Mouse (Mus musculus): ENCODE measurements around the gene Large1. TPM values are rescaled to one million over a fixed set of nuclear protein-coding genes. Genes with fewer than 3 reads are reported as not detected.
A peak's percentile ranks its signal among the peaks of the same experiment; 100 is the strongest.

The Large1 gene
- polyA plus RNA-seq, 1 experiment: 8.3 TPM

DNA sequence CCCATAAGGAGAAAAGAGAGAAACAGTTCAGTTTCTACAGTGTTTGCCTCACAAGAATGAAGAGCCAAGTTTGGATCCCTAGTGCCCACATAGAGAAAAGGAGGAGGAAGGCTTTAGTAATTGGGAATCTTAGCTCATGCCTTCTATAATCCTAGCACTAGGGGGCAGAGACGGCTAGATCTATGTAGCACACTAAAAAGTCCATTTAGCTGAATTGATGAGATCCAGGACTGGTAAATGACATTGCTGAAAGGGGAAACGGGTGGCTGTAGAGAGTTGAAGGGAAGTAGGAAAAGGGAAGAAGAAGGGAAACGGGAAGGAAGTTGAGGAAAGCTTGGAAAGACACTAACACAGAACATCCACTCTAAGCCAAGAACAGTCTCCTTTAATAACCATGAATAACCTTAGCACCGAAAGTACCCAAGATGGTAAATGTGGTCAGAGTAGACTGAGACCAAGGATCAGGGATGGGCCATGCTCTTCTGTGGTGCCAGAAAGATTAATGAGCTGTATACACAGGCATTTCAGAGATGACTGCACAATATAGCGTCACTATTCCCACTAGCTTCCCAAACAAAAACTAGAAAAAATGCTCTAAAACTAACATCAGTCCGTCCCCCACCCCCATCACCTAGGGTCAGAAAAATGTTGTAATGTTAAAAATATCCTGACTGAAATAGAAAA, 119.8 kb downstream of the Large1 start:
- peaks cover 3% of the 10 kb centered on the region; the same call in 1 of the 2 replicates for H3K4me1 ChIP-seq (ENCODE audit: control insufficient read depth, insufficient read depth, low read length)
- no peaks in the 10 kb centered on the region for H3K27me3 ChIP-seq (replicated peaks; ENCODE audit: control insufficient read depth, insufficient read depth, low read length)
- WGBS: 37% methylated on average over 6 of the region's 6 CpGs
- no peak overlapping the region for H3K4me3 ChIP-seq (ENCODE audit: insufficient read depth, low read depth, low read length)
- H3K27ac ChIP-seq (ENCODE audit: insufficient read depth, low read depth, low read length): no peak overlapping the region
- no peaks in the 10 kb centered on the region for H3K36me3 ChIP-seq (ENCODE audit: control insufficient read depth, insufficient read depth, low read length)
- peak; percentile 66 for DNase-seq
- TF ChIP-seq POLR2A (IDR thresholded peaks at IDR 0.05; ENCODE audit: low read depth, low read length): no peak
- TF ChIP-seq CTCF (conservative IDR thresholded peaks at IDR 0.05; ENCODE audit: insufficient read depth, insufficient read length, low read depth, low read length): 0 out of 2 replicates have a peak, but pooled peaks have one; percentile 16

DNA sequence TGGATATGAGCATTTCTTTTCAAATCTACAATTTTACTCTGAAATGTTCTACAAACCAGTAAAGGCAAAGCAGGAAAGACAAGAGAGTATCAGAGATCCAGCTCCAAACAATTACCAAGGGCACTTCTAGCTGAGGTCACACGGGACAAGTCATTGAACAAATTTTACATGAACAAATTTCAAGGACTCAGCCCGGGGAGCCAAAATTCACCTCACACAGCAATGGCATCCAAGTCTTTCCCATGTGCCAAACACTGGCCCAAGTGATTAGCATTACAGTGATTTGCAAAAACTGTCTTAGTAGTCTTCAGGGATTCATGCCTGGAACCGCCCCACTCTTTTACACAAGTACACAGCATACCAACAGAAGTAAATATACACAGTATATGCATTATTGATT, 126.5 kb downstream of the Large1 start:
- no peaks in the 10 kb centered on the region for H3K4me1 ChIP-seq (ENCODE audit: control insufficient read depth, insufficient read depth, low read length)
- no peak for DNase-seq
- H3K27ac ChIP-seq (ENCODE audit: insufficient read depth, low read depth, low read length): no peak overlapping the region
- 91% methylated on average over 3 of the region's 3 CpGs for WGBS
- H3K27me3 ChIP-seq (replicated peaks; ENCODE audit: control insufficient read depth, insufficient read depth, low read length): no peaks in the 10 kb centered on the region
- TF ChIP-seq POLR2A (IDR thresholded peaks at IDR 0.05; ENCODE audit: low read depth, low read length): no peak
- H3K36me3 ChIP-seq (ENCODE audit: control insufficient read depth, insufficient read depth, low read length): no peaks in the 10 kb centered on the region
- H3K4me3 ChIP-seq (ENCODE audit: insufficient read depth, low read depth, low read length): no peak overlapping the region

DNA sequence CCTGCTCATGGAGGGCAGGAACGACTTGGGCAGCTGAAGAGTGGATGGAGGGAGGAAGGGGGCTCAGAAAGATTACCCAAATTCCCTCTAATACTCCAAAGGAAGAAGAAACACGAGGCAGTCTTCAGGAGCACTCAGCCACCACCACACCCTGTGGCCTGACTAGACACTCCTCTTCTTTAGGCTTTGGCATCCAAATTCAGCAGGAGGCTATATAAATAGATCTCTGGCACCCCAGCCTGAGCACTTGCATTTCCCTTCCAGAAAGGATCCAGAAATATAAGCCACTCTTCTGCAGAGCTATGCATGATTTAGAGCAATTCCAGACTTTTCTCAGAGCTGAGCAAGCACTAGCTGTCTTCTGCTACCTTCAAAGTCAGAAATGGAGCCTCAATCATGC, 127.7 kb downstream of the Large1 start:
- no peak overlapping the region for H3K4me3 ChIP-seq (ENCODE audit: insufficient read depth, low read depth, low read length)
- whole genome bisulfite sequencing: 62% methylated on average over 2 of the region's 2 CpGs
- no peaks in the 10 kb centered on the region for H3K36me3 ChIP-seq (ENCODE audit: control insufficient read depth, insufficient read depth, low read length)
- H3K4me1 ChIP-seq (ENCODE audit: control insufficient read depth, insufficient read depth, low read length): no peaks in the 10 kb centered on the region
- TF ChIP-seq CTCF (conservative IDR thresholded peaks at IDR 0.05; ENCODE audit: insufficient read depth, insufficient read length, low read depth, low read length) (no peak), POLR2A (IDR thresholded peaks at IDR 0.05; ENCODE audit: low read depth, low read length) (no peak)
- no peaks in the 10 kb centered on the region for H3K27me3 ChIP-seq (replicated peaks; ENCODE audit: control insufficient read depth, insufficient read depth, low read length)
- no peak for DNase-seq
- no peak overlapping the region for H3K27ac ChIP-seq (ENCODE audit: insufficient read depth, low read depth, low read length)

DNA sequence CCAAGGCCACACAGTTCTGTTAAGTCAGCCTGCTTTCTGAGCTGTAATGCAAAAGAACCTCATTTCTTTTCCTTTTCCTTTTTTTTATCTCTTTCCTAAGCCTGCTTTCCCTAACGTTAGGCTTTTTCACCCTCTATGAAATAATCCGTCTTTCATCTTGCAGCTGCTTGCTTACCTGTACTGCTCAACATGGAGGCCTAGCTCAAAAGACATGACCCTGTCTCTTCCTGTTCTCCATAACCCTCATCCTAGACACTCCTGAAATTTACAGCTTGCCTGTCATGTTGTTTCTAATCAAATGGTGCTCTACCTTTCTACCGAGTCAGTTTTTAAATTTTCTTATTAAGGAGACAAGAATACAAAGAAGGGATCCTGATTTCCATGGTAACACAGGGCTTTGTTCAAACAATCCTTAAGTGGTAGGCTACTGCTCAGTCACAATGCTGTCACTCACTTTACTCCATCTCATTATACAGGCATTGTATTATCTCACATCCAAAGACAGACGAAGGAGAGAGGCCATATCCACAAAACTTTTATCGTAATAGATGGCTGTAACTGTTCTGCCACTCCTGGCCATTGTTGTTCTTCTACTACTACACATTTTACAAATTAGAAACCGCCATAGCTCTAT, 134.0 kb downstream of the Large1 start:
- TF ChIP-seq POLR2A (IDR thresholded peaks at IDR 0.05; ENCODE audit: low read depth, low read length) (no peak), CTCF (conservative IDR thresholded peaks at IDR 0.05; ENCODE audit: insufficient read depth, insufficient read length, low read depth, low read length) (no peak)
- Histone ChIP-seq H3K4me1 (ENCODE audit: control insufficient read depth, insufficient read depth, low read length) (no peaks in the 10 kb centered on the region), H3K4me3 (ENCODE audit: insufficient read depth, low read depth, low read length) (no peak overlapping the region), H3K27ac (ENCODE audit: insufficient read depth, low read depth, low read length) (no peak overlapping the region), H3K36me3 (ENCODE audit: control insufficient read depth, insufficient read depth, low read length) (no peaks in the 10 kb centered on the region), H3K27me3 (replicated peaks; ENCODE audit: control insufficient read depth, insufficient read depth, low read length) (no peaks in the 10 kb centered on the region)
- 88% methylated on average over 6 of the region's 6 CpGs for WGBS
- DNase-seq: no peak

DNA sequence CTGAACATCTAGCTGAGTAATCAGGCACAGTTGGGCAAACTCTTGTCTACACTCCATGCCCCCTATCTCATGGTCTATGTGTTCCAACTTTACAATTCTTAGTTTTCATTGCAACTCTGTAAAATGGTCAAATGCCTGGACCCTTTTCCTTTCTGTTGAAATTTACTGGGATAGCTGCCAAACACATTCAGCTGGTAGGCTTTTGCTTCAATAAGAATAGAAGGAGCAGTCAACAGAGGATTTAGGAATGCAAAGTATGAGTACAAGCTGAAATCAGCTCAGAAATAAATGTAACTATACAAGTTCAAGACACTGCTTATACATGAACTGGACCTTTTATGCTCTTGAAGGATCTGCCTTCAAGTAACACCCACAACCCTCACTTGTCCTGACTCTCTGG, 146.5 kb downstream of the Large1 start:
- Histone ChIP-seq H3K27ac (ENCODE audit: insufficient read depth, low read depth, low read length) (no peak overlapping the region), H3K4me1 (ENCODE audit: control insufficient read depth, insufficient read depth, low read length) (no peaks in the 10 kb centered on the region), H3K36me3 (ENCODE audit: control insufficient read depth, insufficient read depth, low read length) (no peaks in the 10 kb centered on the region), H3K27me3 (replicated peaks; ENCODE audit: control insufficient read depth, insufficient read depth, low read length) (no peaks in the 10 kb centered on the region), H3K4me3 (ENCODE audit: insufficient read depth, low read depth, low read length) (no peak overlapping the region)
- DNase-seq: no peak
- TF ChIP-seq POLR2A (IDR thresholded peaks at IDR 0.05; ENCODE audit: low read depth, low read length) (no peak), CTCF (conservative IDR thresholded peaks at IDR 0.05; ENCODE audit: insufficient read depth, insufficient read length, low read depth, low read length) (no peak)

DNA sequence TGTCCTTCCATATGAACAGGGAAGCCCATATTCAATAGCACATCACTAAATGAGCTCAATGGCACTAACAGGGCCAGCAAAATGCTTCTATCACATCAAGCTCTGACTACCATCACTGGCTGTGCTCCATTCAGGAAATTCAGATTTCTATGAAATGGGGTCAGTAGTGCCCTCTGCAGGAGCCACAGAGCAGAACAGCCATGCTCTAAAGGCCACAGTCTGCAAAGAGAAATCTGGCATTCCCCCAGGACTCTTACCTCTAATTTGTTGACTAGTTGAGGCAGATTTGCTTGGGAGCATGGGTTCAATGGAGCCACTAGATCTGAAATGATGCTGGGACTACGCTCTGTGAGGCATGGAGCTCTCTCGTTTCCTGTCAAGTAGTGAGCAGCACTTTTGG, 151.5 kb downstream of the Large1 start:
- WGBS: 80% methylated on average over 2 of the region's 2 CpGs
- peak; percentile 21 for DNase-seq
- no peaks in the 10 kb centered on the region for H3K4me1 ChIP-seq (ENCODE audit: control insufficient read depth, insufficient read depth, low read length)

DNA sequence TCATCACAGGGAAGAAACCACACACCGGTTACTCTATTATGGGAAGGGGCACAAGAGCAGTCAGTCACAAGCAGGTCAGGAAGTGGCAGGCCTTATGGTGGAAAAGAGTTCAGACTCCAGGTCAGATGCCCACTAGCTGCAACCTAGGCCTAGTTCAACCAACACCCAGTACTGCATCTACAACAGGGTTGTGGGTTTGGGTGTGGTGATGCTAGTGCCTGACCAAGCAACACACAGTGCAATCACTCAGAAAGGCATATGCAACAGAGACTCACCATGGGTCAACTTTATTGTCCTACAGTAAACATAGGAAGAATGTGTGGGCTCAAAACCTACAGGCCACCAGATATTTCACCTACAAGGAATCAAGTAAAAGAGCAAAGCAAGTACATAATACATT, 155.6 kb downstream of the Large1 start:
- no peaks in the 10 kb centered on the region for H3K4me1 ChIP-seq (ENCODE audit: control insufficient read depth, insufficient read depth, low read length)
- H3K4me3 ChIP-seq (ENCODE audit: insufficient read depth, low read depth, low read length): no peak overlapping the region
- no peak for TF ChIP-seq POLR2A (IDR thresholded peaks at IDR 0.05; ENCODE audit: low read depth, low read length)
- TF ChIP-seq CTCF (conservative IDR thresholded peaks at IDR 0.05; ENCODE audit: insufficient read depth, insufficient read length, low read depth, low read length): no peak
- 94% methylated on average over 1 of the region's 1 CpGs for WGBS
- no peak overlapping the region for H3K27ac ChIP-seq (ENCODE audit: insufficient read depth, low read depth, low read length)
- H3K36me3 ChIP-seq (ENCODE audit: control insufficient read depth, insufficient read depth, low read length): no peaks in the 10 kb centered on the region
- H3K27me3 ChIP-seq (replicated peaks; ENCODE audit: control insufficient read depth, insufficient read depth, low read length): no peaks in the 10 kb centered on the region
- DNase-seq: no peak

More for the DNA sequence above, 151.5 kb downstream of the Large1 start:
- Histone ChIP-seq H3K27ac (ENCODE audit: insufficient read depth, low read depth, low read length) (no peak overlapping the region), H3K36me3 (ENCODE audit: control insufficient read depth, insufficient read depth, low read length) (no peaks in the 10 kb centered on the region), H3K27me3 (replicated peaks; ENCODE audit: control insufficient read depth, insufficient read depth, low read length) (no peaks in the 10 kb centered on the region), H3K4me3 (ENCODE audit: insufficient read depth, low read depth, low read length) (no peak overlapping the region)
- TF ChIP-seq CTCF (conservative IDR thresholded peaks at IDR 0.05; ENCODE audit: insufficient read depth, insufficient read length, low read depth, low read length): peak; percentile 53
- TF ChIP-seq POLR2A (IDR thresholded peaks at IDR 0.05; ENCODE audit: low read depth, low read length): no peak

Measured in kidney, adult 2 months (tissue).